Mouse (Mus musculus) heart, embryonic 15.5 days (tissue): ENCODE results near the gene Clic3. TPM values are rescaled to one million over a fixed set of nuclear protein-coding genes. Genes with fewer than 3 reads are reported as not detected.

Experiments used
- ATAC-seq: fragments of 200-750 bp; cut with Nextera tagmentation; replicated peaks from 2 replicates; pipeline ENCODE4 v1.8.0; 2017; ENCODE audit warnings: low read depth, moderate TSS enrichment; ENCODE audit not compliant: insufficient number of reproducible peaks, insufficient read depth, low FRiP score
- H3K27ac ChIP-seq: fragments of 300-500 bp; sonication (generic); 2 replicates; pipeline ENCODE4 v1.5.1; 2015; ENCODE audit warnings: mild to moderate bottlenecking, inconsistent platforms
- H3K27me3 ChIP-seq: fragments of 300-500 bp; sonication (generic); 2 replicates; pipeline ENCODE4 v1.6.1; 2015; ENCODE audit warnings: inconsistent platforms
- H3K36me3 ChIP-seq: fragments of 300-500 bp; sonication (generic); 2 replicates; pipeline ENCODE4 v1.6.1; 2015; ENCODE audit warnings: mild to moderate bottlenecking, inconsistent platforms
- H3K4me1 ChIP-seq: fragments of 300-500 bp; sonication (generic); replicated peaks from 2 replicates; pipeline ENCODE4 v1.6.1; 2015; ENCODE audit warnings: inconsistent platforms
- H3K4me2 ChIP-seq: fragments of 300-500 bp; sonication (generic); 2 replicates; pipeline ENCODE4 v1.6.1; 2015; ENCODE audit warnings: inconsistent platforms, mild to moderate bottlenecking, moderate library complexity
- H3K4me3 ChIP-seq: fragments of 300-500 bp; sonication (generic); 2 replicates; pipeline ENCODE4 v1.5.1; 2015; ENCODE audit warnings: mild to moderate bottlenecking, inconsistent platforms
- H3K9ac ChIP-seq: fragments of 300-500 bp; sonication (generic); 2 replicates; pipeline ENCODE4 v1.6.1; 2015; ENCODE audit warnings: mild to moderate bottlenecking, inconsistent platforms
- H3K9me3 ChIP-seq: fragments of 300-500 bp; sonication (generic); replicated peaks from 2 replicates; pipeline ENCODE4 v1.6.1; 2016; ENCODE audit warnings: inconsistent platforms
- WGBS: fragments of 180-500 bp; shearing (Covaris S2); methylation state at CpG from one replicate; pipeline ENCODE4 v1.1.7; 2015; ENCODE audit warnings: mixed read lengths; 5-methylcytosine and 5-hydroxymethylcytosine counted together
- polyA plus RNA-seq: library from polyadenylated mRNA; unstranded; fragments of >200 nt; fragmentation: Nextera tagmentation; extraction: Ambion mirVana; gene quantifications from 2 replicates; pipeline ENCODE4 v1.2.1, GENCODE M21; 2015

Clic3 gene
- polyA plus RNA-seq, 1 experiment from 2014 or later = 6.1 TPM

- H3K9ac ChIP-seq = no peak overlapping the region
- H3K27me3 ChIP-seq = no peaks in the 10 kb centered on the region
- no peak overlapping the region for H3K27ac ChIP-seq
- H3K36me3 ChIP-seq = no peaks in the 10 kb centered on the region
- no peaks in the 10 kb centered on the region for H3K9me3 ChIP-seq
- H3K4me2 ChIP-seq = no peak overlapping the region
- no peak for ATAC-seq
- H3K4me1 ChIP-seq = no peaks in the 10 kb centered on the region
- no peak overlapping the region for H3K4me3 ChIP-seq
- WGBS = 72% methylated on average over 7 of the region's 7 CpGs
Observed at GRCm38 (mm10) chr2:25488671-25489068, 32.0 kb downstream of the Clic3 start.

GRCm38 (mm10) chr2:25492988-25493387 is 36.4 kb downstream of the Clic3 start:
- H3K4me2 ChIP-seq = no peak overlapping the region
- H3K9ac ChIP-seq = no peak overlapping the region
- no peaks in the 10 kb centered on the region for H3K36me3 ChIP-seq
- H3K4me1 ChIP-seq = peaks cover 3% of the 10 kb centered on the region; the same call in 1 of the 2 replicates
- no peak overlapping the region for H3K27ac ChIP-seq
- H3K4me3 ChIP-seq = no peak overlapping the region
- H3K9me3 ChIP-seq = no peaks in the 10 kb centered on the region
- no peak for ATAC-seq
- WGBS = 74% methylated on average over 5 of the region's 5 CpGs
- H3K27me3 ChIP-seq = no peaks in the 10 kb centered on the region

GRCm38 (mm10) chr2:25493476-25493961 is 36.9 kb downstream of the Clic3 start, which contains the start of gene Lcn12:
Gene Lcn12 (minus strand): TSS chr2:25493911.
- no peak within 1 kb of the TSS for H3K4me2 ChIP-seq
- 81% methylated on average over 5 of the region's 5 CpGs for WGBS
- H3K27me3 ChIP-seq = no peaks in the 10 kb centered on the region
- H3K9me3 ChIP-seq = no peaks in the 10 kb centered on the region
- no peak within 1 kb of the TSS for H3K27ac ChIP-seq
- H3K36me3 ChIP-seq = no peaks in the 10 kb centered on the region
- H3K4me1 ChIP-seq = peaks cover 3% of the 10 kb centered on the region; the same call in 1 of the 2 replicates
- no peak for ATAC-seq
- H3K9ac ChIP-seq = no peak within 1 kb of the TSS
- no peak within 1 kb of the TSS for H3K4me3 ChIP-seq

GRCm38 (mm10) chr2:25496462-25496861 is 39.8 kb downstream of the Clic3 start:
- peaks cover 11% of the 10 kb centered on the region for H3K4me1 ChIP-seq
- no peaks in the 10 kb centered on the region for H3K27me3 ChIP-seq
- ATAC-seq = no peak
- no peak overlapping the region for H3K9ac ChIP-seq
- 51% methylated on average over 4 of the region's 4 CpGs for WGBS
- H3K27ac ChIP-seq = no peak overlapping the region
- H3K4me3 ChIP-seq = no peak overlapping the region
- H3K36me3 ChIP-seq = no peaks in the 10 kb centered on the region
- H3K9me3 ChIP-seq = no peaks in the 10 kb centered on the region
- no peak overlapping the region for H3K4me2 ChIP-seq

GRCm38 (mm10) chr2:25497846-25498575 is 41.4 kb downstream of the Clic3 start:
- no peak overlapping the region for H3K4me3 ChIP-seq
- no peak overlapping the region for H3K9ac ChIP-seq
- H3K4me2 ChIP-seq = no peak overlapping the region
- no peaks in the 10 kb centered on the region for H3K9me3 ChIP-seq
- H3K27ac ChIP-seq = no peak overlapping the region
- H3K36me3 ChIP-seq = no peaks in the 10 kb centered on the region; the same call in 1 of the 2 replicates
- H3K4me1 ChIP-seq = peaks cover 20% of the 10 kb centered on the region
- 41% methylated on average over 6 of the region's 6 CpGs for WGBS
- no peaks in the 10 kb centered on the region for H3K27me3 ChIP-seq
- ATAC-seq = no peak

GRCm38 (mm10) chr2:25498622-25499478 is 42.2 kb downstream of the Clic3 start:
- no peak overlapping the region for H3K27ac ChIP-seq
- no peaks in the 10 kb centered on the region for H3K9me3 ChIP-seq
- peaks cover 20% of the 10 kb centered on the region for H3K4me1 ChIP-seq
- H3K27me3 ChIP-seq = no peaks in the 10 kb centered on the region
- no peak for ATAC-seq
- no peak overlapping the region for H3K4me2 ChIP-seq
- no peak overlapping the region for H3K4me3 ChIP-seq
- H3K36me3 ChIP-seq = peaks cover 8% of the 10 kb centered on the region
- WGBS = 67% methylated on average over 15 of the region's 15 CpGs
- no peak overlapping the region for H3K9ac ChIP-seq

GRCm38 (mm10) chr2:25500071-25500575 is 43.5 kb downstream of the Clic3 start:
- H3K27me3 ChIP-seq = no peaks in the 10 kb centered on the region
- ATAC-seq = peak; percentile 4; the same call in 1 of the 2 replicates
- H3K4me2 ChIP-seq = peak overlapping the region; percentile 69
- H3K9ac ChIP-seq = peak overlapping the region; percentile 49
- H3K36me3 ChIP-seq = peaks cover 21% of the 10 kb centered on the region
- no peaks in the 10 kb centered on the region for H3K9me3 ChIP-seq
- H3K4me1 ChIP-seq = peaks cover 20% of the 10 kb centered on the region
- peak overlapping the region; percentile 53 for H3K27ac ChIP-seq
- WGBS = 67% methylated on average over 6 of the region's 6 CpGs
- peak overlapping the region; percentile 64 for H3K4me3 ChIP-seq

GRCm38 (mm10) chr2:25500576-25501405 is 44.2 kb downstream of the Clic3 start, which contains the start of gene Fbxw5:
Gene Fbxw5 (plus strand): TSS chr2:25500750.
- H3K4me3 ChIP-seq = peak within 1 kb of the TSS; percentile 64
- H3K27me3 ChIP-seq = no peaks in the 10 kb centered on the region
- no peaks in the 10 kb centered on the region for H3K9me3 ChIP-seq
- peaks cover 20% of the 10 kb centered on the region for H3K4me1 ChIP-seq
- peaks cover 21% of the 10 kb centered on the region for H3K36me3 ChIP-seq
- peak; percentile 86 for ATAC-seq
- peak within 1 kb of the TSS; percentile 91 for H3K9ac ChIP-seq
- WGBS = under 1% methylated on average over 41 of the region's 44 CpGs
- H3K27ac ChIP-seq = peak within 1 kb of the TSS; percentile 53
- H3K4me2 ChIP-seq = peak within 1 kb of the TSS; percentile 91

- Histone ChIP-seq H3K36me3 (peaks cover 21% of the 10 kb centered on the region), H3K9me3 (no peaks in the 10 kb centered on the region), H3K9ac (peak within 1 kb of the TSS; percentile 91), H3K4me1 (peaks cover 20% of the 10 kb centered on the region), H3K27ac (peak within 1 kb of the TSS; percentile 51), H3K27me3 (no peaks in the 10 kb centered on the region), H3K4me2 (peak within 1 kb of the TSS; percentile 91), H3K4me3 (peak within 1 kb of the TSS; percentile 64)
- ATAC-seq = no peak
- WGBS = 75% methylated on average over 20 of the region's 20 CpGs
Observed at GRCm38 (mm10) chr2:25501593-25502486, 45.2 kb downstream of the Clic3 start, which contains the start of gene C8g. Gene C8g (minus strand): TSS chr2:25501719.

- 77% methylated on average over 3 of the region's 3 CpGs for WGBS
- Histone ChIP-seq H3K4me3 (no peak overlapping the region), H3K36me3 (peaks cover 21% of the 10 kb centered on the region), H3K4me1 (peaks cover 20% of the 10 kb centered on the region), H3K9me3 (no peaks in the 10 kb centered on the region), H3K27me3 (no peaks in the 10 kb centered on the region), H3K27ac (no peak overlapping the region), H3K9ac (no peak overlapping the region), H3K4me2 (no peak overlapping the region)
- ATAC-seq = no peak
Observed at GRCm38 (mm10) chr2:25502726-25503125, 46.1 kb downstream of the Clic3 start.
